Mouse (Mus musculus) CH12.LX (cell line): ENCODE data around the gene Mcee.

Experiments used
- CTCF ChIP-seq, 2 experiments: IDR thresholded peaks in 1 of 2; conservative IDR thresholded peaks in 1 of 2; 2 replicates each; pipeline ENCODE4 v1.5.1; 2011 to 2012; ENCODE audit warnings: low read depth in 2 of 2, low read length in 2 of 2, improper control_type of control experiment in 1 of 2, inconsistent platforms in 1 of 2, mild to moderate bottlenecking in 1 of 2, moderate library complexity in 1 of 2
- EP300 ChIP-seq: IDR thresholded peaks from 2 replicates; pipeline ENCODE4 v1.6.1; 2011; ENCODE audit warnings: low read length, improper control_type of control experiment
- HCFC1 ChIP-seq: IDR thresholded peaks from 2 replicates; pipeline ENCODE4 v1.6.1; 2012; ENCODE audit warnings: low read depth, mild to moderate bottlenecking, inconsistent platforms, low read length, improper control_type of control experiment
- MAFK ChIP-seq: IDR thresholded peaks from 2 replicates; pipeline ENCODE4 v1.6.1; 2011; ENCODE audit warnings: low read length, improper control_type of control experiment; ENCODE audit not compliant: insufficient replicate concordance
- MAX ChIP-seq: IDR thresholded peaks from 2 replicates; pipeline ENCODE4 v1.6.1; 2011; ENCODE audit warnings: low read length, improper control_type of control experiment
- MXI1 ChIP-seq: IDR thresholded peaks from 2 replicates; pipeline ENCODE4 v1.6.1; 2011; ENCODE audit warnings: mild to moderate bottlenecking, low read depth, low read length, improper control_type of control experiment
- RAD21 ChIP-seq: IDR thresholded peaks from 2 replicates; pipeline ENCODE4 v1.6.1; 2011; ENCODE audit warnings: low read depth, mild to moderate bottlenecking, low read length, improper control_type of control experiment, moderate library complexity
- RCOR1 ChIP-seq: conservative IDR thresholded peaks from 2 replicates; pipeline ENCODE4 v1.6.1; 2012; ENCODE audit warnings: low read depth, mild to moderate bottlenecking, inconsistent platforms, low read length, improper control_type of control experiment

GRCm38 (mm10) chr7:64392122-64392818 is at the start of gene Mcee, which contains the start of gene Mphosph10:
- TF ChIP-seq MAFK (no peak), RCOR1 (no peak), MAX (peak; percentile 96), CTCF (conservative IDR thresholded peaks at IDR 0.05 in 1 of 2, IDR thresholded peaks at IDR 0.05 in 1 of 2; ENCODE audit: low read depth in 2 of 2, low read length in 2 of 2) (no peak), HCFC1 (peak; percentile 89), RAD21 (no peak), MXI1 (peak; percentile 94), EP300 (no peak)
